17 mouse cellular contexts compared by ENCODE assay signal in genomic region chr17:5026578-5026977, GRCm38 (mm10). TPM values are rescaled to one million over a fixed set of nuclear protein-coding genes. Genes with fewer than 3 reads are reported as not detected.
DNase-seq lines count a peak whose midpoint lies in the region; ATAC-seq and TF ChIP-seq lines count a peak whose summit lies in the region.
"Had no signal": no experiment of that assay in that cellular context is flagged by ENCODE, and none has a peak within 500 bp of the region (broad histone marks: within the 10 kb centered on the region; RNA-seq: fewer than 3 reads in every experiment).

No protein-coding gene starts in this region.

- WGBS in kidney, postnatal 0 days, result 58% methylated on average over 2 of the region's 2 CpGs
- 62% methylated on average over 2 of the region's 2 CpGs for WGBS in kidney, embryonic 15.5 days
- WGBS in thymus, adult 2 months, result 72% methylated on average over 2 of the region's 2 CpGs
- WGBS in stomach, postnatal 0 days, result 60% methylated on average over 2 of the region's 2 CpGs

- H3K27ac ChIP-seq in kidney, postnatal 0 days, result no peak overlapping the region
- H3K27ac ChIP-seq in kidney, embryonic 15.5 days, result no peak overlapping the region
- no peak overlapping the region for H3K27ac ChIP-seq in thymus, adult 2 months (ENCODE audit: control insufficient read depth, insufficient read depth, low read length)
- H3K27ac ChIP-seq in MEL (ENCODE audit: control insufficient read depth, low read depth, low read length), result no peak overlapping the region
- no peak overlapping the region for H3K27ac ChIP-seq in stomach, postnatal 0 days (replicated peaks)
- H3K27ac ChIP-seq: hindbrain, embryonic 10.5 days; liver, embryonic 13.5 days; neural tube, embryonic 13.5 days had no signal

- TF ChIP-seq CTCF in kidney, postnatal 0 days (IDR thresholded peaks at IDR 0.05; ENCODE audit: low read depth), result peak; percentile 53
- TF ChIP-seq CTCF in thymus, adult 2 months (IDR thresholded peaks at IDR 0.05; ENCODE audit: borderline replicate concordance, control insufficient read depth, extremely low read depth, insufficient read depth, low read length, poor library complexity), result no peak
- TF ChIP-seq CTCF in MEL (IDR thresholded peaks at IDR 0.05 in 2 of 3, conservative IDR thresholded peaks at IDR 0.05 in 1 of 3; ENCODE audit: control insufficient read depth in 1 of 3, insufficient read depth in 1 of 3, low read depth in 2 of 3, low read length in 3 of 3, poor library complexity in 1 of 3, severe bottlenecking in 1 of 3), result peak in 2 of 3 experiments; percentile 51; a peak in 5 of 6 replicates
- peak; percentile 58 for TF ChIP-seq CTCF in stomach, postnatal 0 days (IDR thresholded peaks at IDR 0.05; ENCODE audit: low read depth)

- H3K9me3 ChIP-seq in kidney, postnatal 0 days (replicated peaks; ENCODE audit: low read length), result no peaks in the 10 kb centered on the region
- H3K9me3 ChIP-seq in kidney, embryonic 15.5 days (replicated peaks), result no peaks in the 10 kb centered on the region
- no peaks in the 10 kb centered on the region for H3K9me3 ChIP-seq in MEL (replicated peaks; ENCODE audit: insufficient read depth, low read length)
- H3K9me3 ChIP-seq in stomach, postnatal 0 days (ENCODE audit: control insufficient read depth, low read length), result no peaks in the 10 kb centered on the region
- H3K9me3 ChIP-seq: heart, embryonic 12.5 days; hindbrain, embryonic 10.5 days; liver, embryonic 13.5 days; neural tube, embryonic 13.5 days had no signal

- H3K9ac ChIP-seq in kidney, postnatal 0 days (ENCODE audit: low read depth, low read length), result no peak overlapping the region
- H3K9ac ChIP-seq in kidney, embryonic 15.5 days, result no peak overlapping the region
- H3K9ac ChIP-seq in MEL (ENCODE audit: control insufficient read depth, low read depth, low read length, poor library complexity, severe bottlenecking), result no peak overlapping the region
- H3K9ac ChIP-seq in stomach, postnatal 0 days (ENCODE audit: low read length), result no peak overlapping the region
- H3K9ac ChIP-seq: heart, embryonic 12.5 days; liver, embryonic 13.5 days; neural tube, embryonic 13.5 days had no signal

- no peak overlapping the region for H3K4me3 ChIP-seq in kidney, postnatal 0 days (replicated peaks; ENCODE audit: low read depth, low read length)
- H3K4me3 ChIP-seq in kidney, embryonic 15.5 days (replicated peaks), result no peak overlapping the region
- H3K4me3 ChIP-seq in thymus, adult 2 months (ENCODE audit: control insufficient read depth, insufficient read depth, low read length), result no peak overlapping the region
- H3K4me3 ChIP-seq in MEL (ENCODE audit: control insufficient read depth in 1 of 2, insufficient read depth in 1 of 2, low read depth in 2 of 2, low read length in 2 of 2), result no peak overlapping the region
- no peak overlapping the region for H3K4me3 ChIP-seq in stomach, postnatal 0 days (ENCODE audit: low read depth, low read length)
- H3K4me3 ChIP-seq: erythroblast, embryonic 14.5 days; heart, embryonic 12.5 days; hindbrain, embryonic 10.5 days; liver, embryonic 13.5 days; neural tube, embryonic 13.5 days had no signal

- TF ChIP-seq POLR2A in thymus, adult 2 months (IDR thresholded peaks at IDR 0.05; ENCODE audit: control insufficient read depth, extremely low read depth, insufficient read depth, low read length, poor library complexity), result no peak
- no peak for TF ChIP-seq POLR2A in MEL (IDR thresholded peaks at IDR 0.05; ENCODE audit: control insufficient read depth in 1 of 2, insufficient read depth in 1 of 2, low read depth in 1 of 2, low read length in 2 of 2, poor library complexity in 1 of 2)

- TF ChIP-seq RAD21 in MEL (IDR thresholded peaks at IDR 0.05; ENCODE audit: low read depth, low read length), result peak; percentile 45

- no peak for ATAC-seq in kidney, postnatal 0 days (replicated peaks; ENCODE audit: low FRiP score, low read depth)
- no peak for ATAC-seq in kidney, embryonic 15.5 days (replicated peaks; ENCODE audit: low FRiP score)
- no peak for ATAC-seq in stomach, postnatal 0 days (ENCODE audit: low FRiP score, low TSS enrichment)
- ATAC-seq: activated CD4-positive, CD25-positive, alpha-beta regulatory T cell, adult 4 months had no signal

- no peaks in the 10 kb centered on the region for H3K27me3 ChIP-seq in kidney, postnatal 0 days (ENCODE audit: insufficient read depth, low read length)
- H3K27me3 ChIP-seq in kidney, embryonic 15.5 days, result no peaks in the 10 kb centered on the region
- no peaks in the 10 kb centered on the region for H3K27me3 ChIP-seq in thymus, adult 2 months (ENCODE audit: control insufficient read depth, insufficient read depth, low read length)
- no peaks in the 10 kb centered on the region for H3K27me3 ChIP-seq in MEL (ENCODE audit: control insufficient read depth in 1 of 2, insufficient read depth in 2 of 2, low read length in 2 of 2)
- H3K27me3 ChIP-seq in stomach, postnatal 0 days (ENCODE audit: control insufficient read depth, insufficient read depth, low read length), result no peaks in the 10 kb centered on the region
- H3K27me3 ChIP-seq: heart, embryonic 12.5 days; liver, embryonic 13.5 days; neural tube, embryonic 13.5 days had no signal

- peaks cover 28% of the 10 kb centered on the region for H3K79me2 ChIP-seq in MEL (ENCODE audit: control insufficient read depth, insufficient read depth, low read length, poor library complexity)

- no peak for DNase-seq in kidney, postnatal 0 days (ENCODE audit: low spot score)
- peak; percentile 19 for DNase-seq in thymus, postnatal 0 days (ENCODE audit: low spot score)
- DNase-seq in thymus, adult 2 months, result no peak
- peak; percentile 30 for DNase-seq in MEL (ENCODE audit: low read depth, low spot score)
- no peak for DNase-seq in stomach, postnatal 0 days (ENCODE audit: low spot score)
- DNase-seq in Muller cell, postnatal 12 days (ENCODE audit: inconsistent ontology term), result no peak
- DNase-seq: cerebellum, adult 9-11 months; gastrocnemius, postnatal 14 days; kidney, adult 11 months; liver, embryonic 13.5 days; right cerebral cortex, postnatal 4 days had no signal

- no peaks in the 10 kb centered on the region for H3K36me3 ChIP-seq in kidney, postnatal 0 days (ENCODE audit: insufficient read depth, low read length)
- H3K36me3 ChIP-seq in kidney, embryonic 15.5 days, result no peaks in the 10 kb centered on the region
- no peaks in the 10 kb centered on the region for H3K36me3 ChIP-seq in thymus, adult 2 months (ENCODE audit: control insufficient read depth, insufficient read depth, low read length)
- no peaks in the 10 kb centered on the region for H3K36me3 ChIP-seq in MEL (ENCODE audit: control insufficient read depth in 1 of 2, insufficient read depth in 2 of 2, low read length in 2 of 2)
- H3K36me3 ChIP-seq in stomach, postnatal 0 days (ENCODE audit: control insufficient read depth, insufficient read depth, low read length), result no peaks in the 10 kb centered on the region
- H3K36me3 ChIP-seq: heart, embryonic 12.5 days; hindbrain, embryonic 10.5 days; liver, embryonic 13.5 days; neural tube, embryonic 13.5 days had no signal

- no peak for TF ChIP-seq EP300 in MEL (IDR thresholded peaks at IDR 0.05; ENCODE audit: low read depth in 1 of 2, low read length in 2 of 2)
- TF ChIP-seq EP300 in stomach, postnatal 0 days (optimal IDR thresholded peaks at IDR 0.05), result no peak

- no peak overlapping the region for H3K4me2 ChIP-seq in kidney, postnatal 0 days (ENCODE audit: low read length)
- no peak overlapping the region for H3K4me2 ChIP-seq in kidney, embryonic 15.5 days
- H3K4me2 ChIP-seq in stomach, postnatal 0 days (replicated peaks; ENCODE audit: low read depth), result no peak overlapping the region
- H3K4me2 ChIP-seq: heart, embryonic 12.5 days; liver, embryonic 13.5 days; neural tube, embryonic 13.5 days had no signal

- H3K4me1 ChIP-seq in kidney, postnatal 0 days (replicated peaks; ENCODE audit: insufficient read depth, low read length), result peaks cover 27% of the 10 kb centered on the region
- peaks cover 48% of the 10 kb centered on the region for H3K4me1 ChIP-seq in kidney, embryonic 15.5 days
- peaks cover 21% of the 10 kb centered on the region for H3K4me1 ChIP-seq in thymus, adult 2 months (replicated peaks; ENCODE audit: control insufficient read depth, insufficient read depth, low read length)
- no peaks in the 10 kb centered on the region for H3K4me1 ChIP-seq in MEL (ENCODE audit: control insufficient read depth in 1 of 2, insufficient read depth in 2 of 2, low read length in 2 of 2)
- peaks cover 10% of the 10 kb centered on the region for H3K4me1 ChIP-seq in stomach, postnatal 0 days (replicated peaks; ENCODE audit: control insufficient read depth, insufficient read depth)

TF ChIP-seq in MEL, 35 proteins besides CTCF, POLR2A, EP300 and RAD21:
- no peak for TF ChIP-seq MYB (IDR thresholded peaks at IDR 0.05; ENCODE audit: low read depth, low read length)
- 0 out of 2 replicates have a peak, but pooled peaks have one; percentile 27 for TF ChIP-seq SMC3 (IDR thresholded peaks at IDR 0.05; ENCODE audit: low read depth, low read length)

RNA-seq across cellular contexts. Expression of gene Arid1b, which starts 32.4 kb away (rescaled TPM):
- polyA plus RNA-seq in kidney, postnatal 0 days (2015; fragmentation: Nextera tagmentation; extraction: Ambion mirVana), result 9.2 and 10.1 TPM in 2 replicates
- polyA plus RNA-seq in kidney, embryonic 15.5 days (2015; fragmentation: Nextera tagmentation; extraction: Ambion mirVana), result 11.2 and 12.9 TPM in 2 replicates
- polyA plus RNA-seq in thymus, postnatal 0 days (2015; fragmentation: Nextera tagmentation; extraction: Ambion mirVana), result 10.9 and 12.6 TPM in 2 replicates
- 99.0 and 142 TPM in 2 replicates for polyA plus RNA-seq in thymus, adult 2 months (2012; rRNA removed)
- total RNA-seq in MEL (2012; rRNA removed), result 13.3 and 13.4 TPM in 2 replicates
- 10 to 100 TPM in 1 of 2 experiments, not detected in 1; 17.4 TPM for polyA plus RNA-seq in MEL (2012; ENCODE audit: insufficient read depth in 1 of 2, insufficient read length in 2 of 2, low read depth in 1 of 2, low replicate concordance in 2 of 2, missing spikeins in 1 of 2)
- 5.6 and 5.9 TPM in 2 replicates for polyA plus RNA-seq in stomach, postnatal 0 days (2015; fragmentation: Nextera tagmentation; extraction: Ambion mirVana)

Comparison
In these comparisons a context has a peak if more than half of its experiments do, and no peak if none do; other contexts are left out.
1. DNase-seq: peak in thymus, postnatal 0 days (single experiment) and MEL (single experiment); none in kidney, postnatal 0 days (single experiment), thymus, adult 2 months (single experiment), stomach, postnatal 0 days (single experiment) and Muller cell, postnatal 12 days (single experiment).